Mouse (Mus musculus): ENCODE results near the gene Tmem223.
"Not testable (repeated sequence)": the region's sequence is repeated elsewhere in the genome, so short reads cannot be mapped to it uniquely, and the experiment has no call there.

The Tmem223 gene

GRCm38 (mm10) chr19:8770567-8771270 lies at the start of gene Tmem223:
Gene Tmem223, plus strand, starts transcription at chr19:8770996.
- peak; percentile 87 for DNase-seq (ENCODE audit: low spot score)

- no peak for DNase-seq (ENCODE audit: low spot score)
These were observed 49.4 kb upstream of the Tmem223 start for GRCm38 (mm10) chr19:8721378-8721777.

DNA sequence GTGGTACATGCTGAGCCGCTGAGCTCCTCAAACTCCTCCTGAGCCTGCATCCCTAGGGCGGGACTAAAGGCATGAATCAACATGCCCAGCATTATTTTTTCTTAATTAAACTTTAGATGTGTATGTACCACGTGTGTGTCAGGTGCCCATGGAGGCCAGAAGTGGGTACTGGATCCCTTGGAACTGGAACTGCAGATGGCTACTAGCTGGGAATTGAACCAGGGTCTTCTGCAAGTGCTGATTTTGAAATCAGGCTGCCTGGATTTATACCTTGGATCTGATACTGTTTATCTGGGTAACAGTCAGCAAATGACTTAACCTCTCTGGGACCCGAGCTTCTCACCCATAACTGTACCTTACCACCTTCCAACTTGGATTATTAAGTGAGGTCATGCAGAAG lies 48.8 kb upstream of the Tmem223 start:
- no peak for DNase-seq (ENCODE audit: low spot score)

GRCm38 (mm10) chr19:8722559-8722906 lies 48.3 kb upstream of the Tmem223 start:
- no peak for DNase-seq (ENCODE audit: low spot score)

- peak; percentile 99 for DNase-seq (ENCODE audit: low spot score)
These were observed 47.8 kb upstream of the Tmem223 start, which contains the start of gene Slc3a2 for GRCm38 (mm10) chr19:8722907-8723573. Gene Slc3a2, minus strand, starts transcription at chr19:8723369.

GRCm38 (mm10) chr19:8723574-8724346 lies 47.0 kb upstream of the Tmem223 start:
- DNase-seq (ENCODE audit: low spot score), result peak; percentile 36

DNA sequence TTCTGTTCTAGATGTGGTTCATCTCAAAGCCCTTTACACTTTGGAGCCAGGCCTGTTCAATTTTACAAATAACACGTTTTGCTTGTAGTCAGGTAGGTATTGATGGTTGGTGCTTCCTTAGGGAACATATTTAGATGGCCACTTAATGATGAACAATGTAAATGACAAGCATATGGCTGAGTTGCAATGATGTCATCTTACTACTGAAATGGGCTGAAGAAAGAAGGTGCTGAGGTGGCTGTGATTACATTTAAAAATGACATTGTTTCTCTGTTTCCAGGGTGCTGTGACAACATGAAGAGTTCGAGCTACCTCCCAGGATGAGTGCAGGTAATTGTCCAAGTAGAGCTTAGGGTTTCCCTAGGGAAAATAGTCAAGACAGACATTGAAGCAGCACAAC lies 46.4 kb upstream of the Tmem223 start:
- no peak for DNase-seq (ENCODE audit: low spot score)

DNA sequence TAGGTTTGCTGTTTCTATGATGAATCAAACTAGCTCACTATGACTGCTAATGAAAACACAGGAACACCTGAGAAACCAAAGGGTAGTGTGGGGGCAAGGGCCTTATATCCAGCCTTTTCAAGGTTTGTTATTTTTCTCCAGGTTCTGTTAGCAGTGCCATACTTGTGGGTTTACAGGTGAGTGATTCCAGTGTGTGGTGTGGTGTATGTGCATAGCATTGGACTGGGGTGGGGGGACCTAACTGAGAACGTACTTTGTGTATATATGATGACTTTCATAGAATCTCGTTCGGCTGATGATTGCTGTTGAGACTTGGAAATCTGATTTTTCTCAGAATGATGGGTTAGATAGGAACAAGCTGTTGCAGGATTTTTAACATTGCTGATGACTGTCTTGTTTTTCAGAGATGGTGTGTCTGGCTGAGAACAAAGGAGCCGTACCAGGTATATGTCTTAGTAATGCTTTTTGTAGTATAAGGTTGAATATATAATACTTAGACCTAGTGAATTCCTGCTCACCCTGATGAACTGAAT lies 45.6 kb upstream of the Tmem223 start:
- no peak for DNase-seq (ENCODE audit: low spot score)

DNA sequence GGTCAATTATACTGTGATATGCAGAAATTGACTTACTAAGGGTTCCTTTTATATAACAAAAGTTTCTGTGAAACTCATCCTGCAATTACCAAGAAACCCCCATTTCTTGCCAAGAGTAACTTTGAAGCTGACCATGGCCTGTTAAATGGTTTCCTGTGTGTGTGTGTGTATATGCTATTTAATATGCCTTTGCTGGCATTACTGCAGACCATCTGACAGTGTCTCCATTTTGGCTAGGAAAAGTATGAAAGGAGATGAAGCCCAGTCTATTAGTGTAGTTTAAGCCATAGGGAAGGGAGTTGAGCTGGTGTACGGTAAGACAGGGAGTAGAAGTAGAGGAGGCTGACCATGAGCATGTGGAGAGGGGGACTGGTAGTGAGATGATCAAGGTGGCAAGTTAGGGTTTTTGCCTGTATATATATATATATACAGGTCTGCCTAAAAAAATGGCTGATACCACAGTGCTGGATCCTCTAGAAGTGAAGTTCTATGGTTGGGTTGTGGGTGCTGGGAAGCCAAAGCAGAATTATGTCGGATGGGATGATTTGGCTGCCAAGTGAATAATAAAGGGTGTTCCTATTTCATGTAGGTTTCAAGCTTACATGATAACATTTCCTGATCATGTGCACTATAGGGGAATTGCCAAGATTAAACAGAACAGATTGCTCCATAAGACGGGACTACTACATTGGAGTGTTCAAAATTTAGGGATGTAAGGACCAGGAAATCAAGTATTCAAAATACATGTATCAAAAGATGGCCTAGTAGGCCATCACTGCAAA lies 44.0 kb upstream of the Tmem223 start:
- DNase-seq (ENCODE audit: low spot score), result no peak

DNA sequence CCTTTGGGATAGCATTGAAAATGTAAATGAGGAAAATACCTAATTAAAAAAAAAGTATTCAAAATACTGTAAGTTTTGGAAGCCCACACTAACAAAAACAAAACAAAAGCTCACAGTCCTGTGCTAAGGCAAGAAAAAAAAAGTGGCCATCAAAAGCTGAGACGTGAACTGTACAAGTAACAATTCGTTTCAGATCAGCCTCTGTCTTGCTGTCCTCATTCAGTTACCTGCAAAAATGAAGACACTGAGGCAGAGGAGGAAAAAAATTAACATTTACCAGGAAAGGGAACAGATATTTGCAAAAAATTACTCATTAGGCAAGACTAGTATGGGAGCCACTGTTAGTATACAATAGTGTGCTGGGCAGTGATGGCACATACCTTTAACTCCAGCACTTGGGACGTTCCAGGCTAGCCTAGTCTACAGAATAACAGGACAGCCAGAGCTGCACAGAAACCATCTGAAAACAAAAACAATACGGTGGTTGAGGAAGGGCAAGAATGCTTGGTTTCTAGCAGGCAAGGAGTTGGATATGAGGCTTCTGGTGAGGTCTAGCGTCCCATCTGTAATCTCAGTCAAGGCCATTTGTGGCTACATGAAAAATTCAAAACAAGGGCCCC lies 43.2 kb upstream of the Tmem223 start:
- DNase-seq (ENCODE audit: low spot score), result no peak

GRCm38 (mm10) chr19:8728335-8729099 lies 42.3 kb upstream of the Tmem223 start:
- not testable (repeated sequence) for DNase-seq (ENCODE audit: low spot score)

GRCm38 (mm10) chr19:8734334-8734733 lies 36.5 kb upstream of the Tmem223 start:
- DNase-seq (ENCODE audit: low spot score), result no peak

- peak; percentile 89 for DNase-seq (ENCODE audit: low spot score)
These were observed 35.2 kb upstream of the Tmem223 start, which contains the start of gene Wdr74 for GRCm38 (mm10) chr19:8735389-8736159. Gene Wdr74, plus strand, starts transcription at chr19:8735827.

GRCm38 (mm10) chr19:8736160-8736467 lies 34.7 kb upstream of the Tmem223 start:
- DNase-seq (ENCODE audit: low spot score), result no peak

DNA sequence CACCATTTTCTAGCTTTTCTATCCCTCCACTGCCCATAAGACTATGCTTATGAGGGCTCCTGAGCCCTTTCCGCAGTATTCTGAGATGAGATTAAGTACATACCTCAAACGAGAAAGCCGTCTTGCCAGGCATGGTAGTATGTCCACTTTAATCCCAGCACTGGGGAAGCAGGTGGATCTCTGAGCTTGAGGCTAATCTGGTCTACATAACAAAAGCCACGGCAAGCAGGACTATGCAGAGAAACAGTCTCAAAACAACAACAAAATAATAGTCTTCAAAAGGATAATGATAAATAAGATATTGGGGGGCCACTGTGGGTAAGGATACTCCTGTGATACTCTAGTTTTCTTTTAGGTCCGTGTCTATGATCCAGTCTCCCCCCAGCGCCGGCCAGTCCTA lies 31.9 kb upstream of the Tmem223 start:
- DNase-seq (ENCODE audit: low spot score), result no peak

DNA sequence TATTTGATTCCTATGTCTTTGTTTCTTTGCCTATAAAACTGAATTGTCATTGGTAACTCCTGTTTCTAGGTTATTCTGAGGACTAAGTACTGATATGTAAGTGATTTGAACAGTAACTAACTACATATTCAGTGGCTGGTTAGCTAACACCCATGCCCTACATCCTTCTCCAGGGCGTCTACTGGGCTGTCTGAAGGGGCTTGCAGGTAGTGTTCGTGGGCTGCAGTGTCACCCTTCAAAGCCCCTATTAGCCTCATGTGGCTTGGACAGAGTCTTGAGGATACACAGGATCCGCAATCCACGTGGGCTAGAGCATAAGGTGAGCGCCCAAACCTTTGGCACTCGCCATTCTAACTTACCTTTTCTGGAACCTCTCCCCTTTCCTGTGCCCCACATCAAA lies 31.1 kb upstream of the Tmem223 start:
- no peak for DNase-seq (ENCODE audit: low spot score)

DNA sequence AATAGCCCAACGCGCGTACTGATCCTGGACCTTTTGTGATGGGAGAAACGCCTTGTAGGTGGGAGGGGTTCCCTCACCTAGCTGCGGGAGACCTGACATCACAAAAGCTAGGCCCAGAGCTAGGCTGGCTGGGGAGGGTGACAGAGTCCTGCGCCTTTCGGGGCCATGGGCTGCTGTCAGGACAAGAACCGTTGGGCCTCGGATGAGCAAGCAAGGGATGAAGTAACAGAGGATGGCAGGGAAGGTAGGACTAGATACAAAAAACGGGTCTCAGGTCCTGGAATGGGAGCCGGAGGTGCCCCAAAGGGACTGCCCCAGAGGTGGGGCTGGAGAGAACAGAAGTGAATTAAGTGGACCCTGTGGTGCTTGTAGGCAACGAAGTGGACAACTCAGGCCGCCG lies 30.2 kb upstream of the Tmem223 start, which contains the start of gene 1700092M07Rik:
1700092M07Rik (plus strand) TSS at position 116 of the 400 bp plus-strand sequence.
- DNase-seq (ENCODE audit: low spot score), result no peak

DNA sequence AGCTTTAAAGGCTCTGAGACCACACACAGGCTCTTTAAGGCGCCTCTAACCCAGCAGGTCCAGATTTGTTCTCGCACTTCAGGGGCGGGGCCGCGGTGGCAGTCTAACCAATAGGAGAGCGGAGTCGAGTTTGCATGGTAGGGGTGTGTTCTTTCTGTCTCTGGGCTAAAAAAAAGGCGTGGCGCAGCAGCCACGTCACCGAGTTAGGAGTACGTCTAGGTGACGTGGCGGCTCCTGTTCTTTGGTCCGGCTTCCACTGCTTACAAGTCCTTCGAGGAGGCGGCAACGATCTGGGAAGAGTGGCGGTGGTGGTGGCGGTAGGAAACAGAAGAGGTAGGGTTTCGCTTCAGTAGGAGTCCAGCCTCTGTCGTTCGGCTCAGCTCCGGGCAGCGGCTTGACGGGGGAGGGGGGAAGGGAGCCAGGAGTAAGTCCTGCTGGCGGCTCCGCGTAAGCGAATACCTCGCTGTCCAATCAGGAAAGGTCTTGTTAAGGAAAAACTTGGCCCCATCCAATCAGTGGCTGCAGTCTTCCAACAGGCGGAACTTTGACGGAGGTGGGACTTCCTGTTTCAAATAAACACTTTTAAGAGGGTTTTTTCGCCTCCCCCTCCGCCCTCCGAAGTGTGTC lies 29.4 kb upstream of the Tmem223 start, which contains the start of gene Stx5a:
Stx5a (plus strand) TSS at position 171 of the 627 bp plus-strand sequence.
- peak; percentile 97 for DNase-seq (ENCODE audit: low spot score)

GRCm38 (mm10) chr19:8742176-8742575 lies 28.6 kb upstream of the Tmem223 start:
- DNase-seq (ENCODE audit: low spot score), result no peak
